Mouse (Mus musculus) CD8-positive naive resting alpha-beta T cell, adult 2 months (primary cell): ENCODE results near the gene Ugt1a7c.
A peak's percentile ranks its signal among the peaks of the same experiment; 100 is the strongest.
"Not testable (repeated sequence)": the region's sequence is repeated elsewhere in the genome, so short reads cannot be mapped to it uniquely, and the experiment has no call there.

Source experiments
- DNase-seq, 2 experiments: peaks; one replicate each; pipeline ENCODE4 v3.0.0; 2022; ENCODE audit warnings: low read depth in 2 of 2, low spot score in 2 of 2

Ugt1a7c gene

DNA sequence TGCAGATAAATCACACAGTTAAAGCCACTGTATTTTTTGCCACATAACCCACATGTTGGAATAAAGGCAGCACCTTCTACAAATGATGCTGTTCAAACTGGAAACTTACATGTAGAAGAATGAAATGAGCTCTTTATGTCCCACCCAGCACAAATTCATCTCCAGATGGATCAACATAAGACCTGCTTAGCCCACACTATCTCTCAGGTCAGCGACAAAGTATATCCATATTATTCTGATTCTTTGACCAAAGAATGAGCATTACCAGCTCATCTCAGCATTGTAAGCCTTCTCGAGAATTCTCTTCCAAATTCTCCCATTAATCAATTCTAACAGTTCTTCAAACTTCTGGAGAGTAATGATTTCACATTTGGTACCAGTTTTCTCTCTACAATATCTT lies 127.4 kb downstream of the Ugt1a7c start:
- no peak for DNase-seq

DNA sequence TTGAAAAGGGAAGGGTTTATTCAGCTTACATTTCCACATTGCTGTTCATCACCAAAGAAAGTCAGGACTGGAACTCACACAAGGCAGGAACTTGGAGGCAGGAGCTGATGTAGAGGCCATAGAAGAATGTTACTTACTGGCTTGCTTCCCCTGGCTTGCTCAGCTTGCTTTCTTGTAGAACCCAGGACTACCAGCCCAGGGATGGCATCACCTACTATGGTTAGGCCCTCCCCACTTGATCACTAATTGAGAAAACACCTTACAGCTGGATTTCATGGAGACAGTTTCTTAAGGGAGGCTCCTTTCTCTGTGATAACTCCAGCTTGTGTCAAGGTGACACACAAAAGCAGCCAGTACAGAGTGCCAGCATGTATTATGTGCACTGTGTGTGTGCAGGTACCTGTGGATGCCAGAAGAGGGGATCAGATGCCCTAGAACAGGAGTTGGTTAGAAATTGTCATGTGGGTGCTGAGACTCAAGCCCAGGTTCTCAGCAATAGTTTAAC lies 128.2 kb downstream of the Ugt1a7c start:
- peak; percentile 4 to 16 for DNase-seq

DNA sequence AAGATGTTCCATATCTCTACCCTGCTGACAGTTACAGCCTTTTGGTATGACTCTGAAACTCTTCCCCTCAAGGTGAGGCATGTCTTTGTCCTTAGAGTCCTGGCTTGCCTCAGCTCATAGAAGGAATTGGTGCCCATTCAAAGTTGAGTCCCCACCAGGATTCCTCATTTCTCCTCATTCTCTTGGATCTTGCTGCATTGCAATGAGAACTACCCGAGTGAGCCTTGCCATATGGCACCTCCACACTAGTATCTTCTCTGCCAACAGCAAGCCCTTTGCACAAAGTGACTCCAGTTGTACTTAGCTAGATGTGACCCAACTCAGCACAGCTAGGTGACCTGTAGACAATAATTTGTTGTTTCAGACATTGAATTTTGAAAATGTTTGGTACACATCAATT lies 128.7 kb downstream of the Ugt1a7c start:
- peak; percentile 1 to 7 for DNase-seq

DNA sequence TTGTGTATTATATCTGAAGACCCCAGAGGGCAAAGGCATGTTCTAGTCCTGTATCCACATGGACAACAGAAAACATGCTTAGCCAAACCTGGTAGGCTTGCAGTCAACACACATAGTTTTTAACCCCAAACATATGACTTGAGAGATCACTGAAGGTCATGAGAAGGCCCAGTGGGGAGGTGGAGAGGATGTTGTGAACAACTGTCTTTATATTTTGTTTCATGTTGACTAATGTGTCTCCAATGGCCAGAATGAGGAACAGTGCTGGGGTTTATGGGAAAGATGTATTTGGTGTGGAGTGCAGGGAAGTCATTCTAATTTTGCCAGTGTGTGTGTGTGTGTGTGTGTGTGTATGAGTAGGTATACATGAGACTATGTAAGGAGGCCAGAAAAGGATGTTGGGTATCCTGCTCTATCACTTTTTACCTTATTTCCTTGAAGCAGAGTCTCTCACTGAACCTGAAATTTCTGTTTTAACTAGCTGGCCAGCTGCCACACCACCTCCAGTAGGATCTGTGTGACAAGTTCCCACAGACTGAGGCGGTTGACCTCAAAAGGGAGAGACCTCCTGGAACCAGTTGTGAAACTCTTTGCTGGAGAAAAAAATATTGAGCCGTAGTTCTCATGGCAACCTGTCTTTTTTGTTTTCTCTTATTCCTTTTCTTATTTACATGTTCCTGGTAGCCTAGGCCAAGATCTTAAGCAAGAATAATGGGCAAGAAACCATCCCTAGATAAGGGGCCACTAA lies 129.3 kb downstream of the Ugt1a7c start:
- peak in 1 of 2 experiments; percentile 2 for DNase-seq

DNA sequence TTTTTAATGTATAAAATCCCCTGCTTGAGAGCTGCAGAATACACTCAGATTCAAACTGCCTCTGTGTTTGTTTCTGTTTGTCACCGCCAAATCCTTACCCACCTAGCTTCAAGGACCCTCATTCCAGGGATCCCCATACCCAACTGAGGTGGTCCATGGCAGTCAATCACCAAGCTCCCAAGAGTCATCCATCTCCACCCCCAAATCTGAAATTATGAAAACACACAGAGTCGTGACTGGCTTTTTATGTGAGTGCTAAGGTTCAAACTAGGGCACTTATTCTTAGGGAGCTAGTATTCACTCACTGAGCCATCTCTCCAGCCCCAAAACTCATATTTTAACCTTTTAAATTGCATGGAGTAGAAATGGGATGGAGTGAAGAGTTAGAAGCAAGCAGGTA lies 130.4 kb downstream of the Ugt1a7c start:
- DNase-seq = not testable (repeated sequence)

DNA sequence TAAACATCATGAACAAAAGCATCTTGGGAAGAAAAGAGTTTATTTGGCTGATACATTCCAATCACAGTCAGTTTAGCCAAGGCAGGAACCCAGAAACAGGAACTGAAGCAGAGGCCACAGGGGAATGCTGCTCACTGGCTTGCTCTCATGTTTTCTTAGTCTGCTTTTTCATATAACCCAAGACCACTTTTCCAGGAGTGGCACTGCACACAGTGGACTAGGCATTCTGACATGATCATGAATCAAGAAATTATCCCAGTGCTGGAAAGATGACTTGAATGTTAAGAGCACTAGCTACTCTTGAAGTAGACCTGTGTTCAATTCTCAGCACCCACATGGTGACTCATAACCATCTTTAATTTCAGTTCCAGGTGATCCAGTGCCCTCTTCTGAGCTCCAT lies 130.9 kb downstream of the Ugt1a7c start:
- DNase-seq = peak in 1 of 2 experiments; percentile 0

DNA sequence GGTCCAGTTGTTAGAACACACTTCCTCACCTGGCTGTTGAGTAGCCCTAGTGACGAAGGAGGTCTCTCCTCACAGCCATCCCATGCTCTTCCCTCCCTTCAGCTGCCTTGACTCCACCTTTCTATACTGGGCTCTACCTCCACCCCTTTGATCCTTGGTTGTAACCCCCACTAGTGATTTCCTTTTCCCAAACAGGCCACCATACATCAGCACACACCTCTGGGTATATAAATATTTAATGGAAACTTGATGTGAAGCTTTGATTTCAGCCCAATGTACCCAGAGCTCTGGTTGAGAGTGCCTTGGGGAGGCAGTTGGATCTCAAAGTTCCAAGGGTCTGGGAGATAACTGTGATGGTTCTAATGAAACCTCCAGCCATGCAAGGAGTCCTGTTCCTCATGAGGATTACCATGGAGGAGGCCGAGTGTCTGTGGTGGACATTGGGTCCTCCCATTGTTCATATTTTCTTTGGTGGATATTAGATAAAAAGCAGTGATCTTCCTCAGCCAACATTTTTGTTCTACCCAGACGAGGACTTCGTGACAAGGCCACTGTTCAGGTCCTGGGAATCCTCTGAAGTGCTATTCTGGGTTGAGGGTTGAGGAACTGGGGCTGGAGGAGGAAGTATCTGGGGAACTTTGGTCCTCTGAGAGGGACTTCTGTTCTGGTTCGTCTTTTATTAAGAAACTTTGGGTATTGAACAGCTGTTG lies 132.0 kb downstream of the Ugt1a7c start, which contains the start of gene Mroh2a:
Gene Mroh2a, plus strand, starts transcription at position 317 of the 710 bp plus-strand sequence.
- DNase-seq = peak in 1 of 2 experiments; percentile 0

DNA sequence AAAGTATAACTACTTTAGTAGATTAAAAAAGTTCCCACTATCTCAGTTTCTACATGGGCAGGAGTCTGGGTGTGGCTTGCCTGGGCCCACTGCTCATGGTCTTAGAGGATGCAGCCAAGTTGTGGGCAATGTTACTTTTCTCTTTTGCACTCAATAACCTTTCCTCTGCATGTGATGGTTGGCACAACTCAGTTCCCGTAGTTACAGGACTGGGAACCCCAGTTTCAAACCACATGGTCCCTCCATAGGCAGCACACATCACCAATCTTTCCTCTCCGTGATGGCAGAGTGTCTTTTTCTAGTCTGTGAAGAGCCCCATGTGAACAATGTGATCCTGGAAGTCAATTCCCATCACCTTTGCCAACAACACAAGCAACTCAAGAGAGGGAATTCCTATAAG lies 132.6 kb downstream of the Ugt1a7c start:
- no peak for DNase-seq

DNA sequence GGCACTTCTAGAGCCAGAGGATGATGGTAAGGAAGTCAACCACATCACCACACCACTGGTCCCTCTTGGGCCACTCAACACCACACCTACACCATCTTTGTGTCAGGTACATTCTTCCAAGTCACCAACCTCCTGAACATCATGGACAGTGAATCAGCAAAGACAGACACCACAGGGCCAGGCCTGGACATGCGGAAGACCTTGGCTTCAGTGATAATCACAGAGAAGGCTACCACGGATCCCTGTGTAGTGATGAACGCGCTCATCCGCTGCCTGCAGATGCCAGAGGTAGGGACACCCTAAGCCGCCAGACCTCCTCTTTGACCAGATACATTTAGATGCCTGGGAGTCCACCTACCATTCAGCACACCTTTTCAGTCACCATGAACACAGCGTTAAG lies 133.3 kb downstream of the Ugt1a7c start:
- DNase-seq = no peak

DNA sequence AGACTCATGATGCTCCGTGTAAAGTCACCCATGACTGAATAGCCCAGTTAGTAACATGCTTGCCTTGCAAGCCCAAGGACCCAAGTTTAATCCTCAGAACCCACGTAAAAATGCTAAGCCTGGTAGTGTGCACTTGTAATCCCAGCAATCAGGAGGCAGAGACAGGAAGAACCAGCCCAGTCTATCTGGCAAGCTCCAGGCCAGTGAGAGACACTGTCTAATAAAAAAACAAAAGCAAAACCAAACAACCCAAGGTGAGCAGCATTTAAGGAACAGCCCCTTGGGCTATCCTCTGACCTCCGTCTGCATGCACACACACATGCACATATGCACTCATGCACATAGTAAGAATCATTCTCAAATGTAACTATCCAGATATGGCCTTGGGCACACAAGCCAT lies 134.7 kb downstream of the Ugt1a7c start:
- no peak for DNase-seq

DNA sequence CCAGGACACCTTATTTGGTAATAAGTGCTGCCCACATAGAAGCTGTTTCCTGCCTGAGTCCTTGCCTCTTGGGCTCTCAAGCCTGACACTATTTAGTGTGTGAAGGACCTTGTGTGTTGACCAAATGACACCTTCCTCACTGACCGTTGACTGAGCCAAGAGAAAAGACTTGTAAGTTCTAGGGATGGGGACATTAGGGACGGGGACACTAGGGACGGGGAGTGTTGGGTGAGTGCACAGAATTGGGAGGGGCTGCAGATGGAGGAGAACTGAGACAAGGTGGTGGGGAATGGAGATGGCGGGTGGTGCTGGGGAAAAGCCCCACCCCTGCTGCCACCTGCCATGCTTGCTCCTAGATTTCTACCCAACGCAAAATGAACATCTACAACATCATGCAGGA lies 135.1 kb downstream of the Ugt1a7c start:
- no peak for DNase-seq

DNA sequence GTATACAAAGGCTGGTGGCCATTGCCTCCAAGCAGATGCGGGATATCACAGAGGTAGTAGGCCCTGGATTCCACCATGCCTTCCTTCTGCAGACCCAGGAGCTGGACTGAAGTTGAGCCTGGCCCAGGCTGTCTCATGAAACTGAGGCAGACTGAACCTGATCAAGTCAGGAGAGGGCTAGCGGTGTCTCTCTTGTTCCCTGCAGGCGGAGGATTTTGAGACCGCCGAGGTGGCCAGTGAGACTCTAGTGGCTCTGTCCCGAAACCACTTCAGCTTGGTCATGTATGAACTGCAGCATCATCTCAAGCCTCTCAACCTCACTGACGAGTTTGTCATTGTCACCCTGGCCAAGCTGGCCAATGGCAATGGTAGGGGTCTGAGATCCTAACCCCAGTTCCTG lies 135.6 kb downstream of the Ugt1a7c start:
- no peak for DNase-seq

DNA sequence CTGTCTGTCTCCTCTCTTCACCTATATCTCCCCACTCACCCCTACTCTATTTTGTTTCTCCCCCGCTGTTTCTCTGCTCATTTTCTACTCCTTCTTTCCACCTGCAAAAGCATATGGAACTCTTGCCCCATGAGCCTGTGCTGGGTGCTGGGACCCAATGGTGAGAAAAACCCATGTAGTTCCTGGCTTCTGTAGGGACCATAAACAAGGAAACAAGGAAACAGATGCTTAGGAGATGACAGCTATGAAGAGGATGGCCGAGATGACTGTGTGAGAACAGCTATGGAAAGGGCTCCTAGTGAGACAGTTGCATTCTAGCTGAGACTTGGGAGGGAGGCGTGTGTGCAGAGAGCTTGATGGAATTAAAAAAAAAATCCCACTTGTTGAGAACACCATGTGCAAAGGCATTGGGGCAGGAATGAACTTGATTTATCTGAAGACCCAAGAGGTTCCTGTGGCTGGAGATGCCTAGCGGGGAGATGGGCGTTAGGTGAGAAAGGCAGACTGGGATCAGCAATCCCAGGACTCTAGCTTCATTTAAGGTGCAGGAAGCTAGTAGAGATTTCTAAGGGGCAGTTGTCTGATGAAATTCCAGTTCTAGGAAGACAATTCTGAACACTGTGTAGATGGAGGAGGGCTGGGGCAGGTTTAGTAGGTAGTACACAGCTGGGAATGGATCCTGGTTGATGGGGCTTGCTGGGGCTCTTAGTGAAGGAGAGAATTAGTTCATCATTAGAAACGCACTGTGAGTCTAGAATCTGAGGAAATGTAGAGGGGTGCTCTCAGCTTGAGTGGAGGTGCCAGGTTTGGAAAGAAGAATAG lies 136.3 kb downstream of the Ugt1a7c start:
- DNase-seq = no peak

DNA sequence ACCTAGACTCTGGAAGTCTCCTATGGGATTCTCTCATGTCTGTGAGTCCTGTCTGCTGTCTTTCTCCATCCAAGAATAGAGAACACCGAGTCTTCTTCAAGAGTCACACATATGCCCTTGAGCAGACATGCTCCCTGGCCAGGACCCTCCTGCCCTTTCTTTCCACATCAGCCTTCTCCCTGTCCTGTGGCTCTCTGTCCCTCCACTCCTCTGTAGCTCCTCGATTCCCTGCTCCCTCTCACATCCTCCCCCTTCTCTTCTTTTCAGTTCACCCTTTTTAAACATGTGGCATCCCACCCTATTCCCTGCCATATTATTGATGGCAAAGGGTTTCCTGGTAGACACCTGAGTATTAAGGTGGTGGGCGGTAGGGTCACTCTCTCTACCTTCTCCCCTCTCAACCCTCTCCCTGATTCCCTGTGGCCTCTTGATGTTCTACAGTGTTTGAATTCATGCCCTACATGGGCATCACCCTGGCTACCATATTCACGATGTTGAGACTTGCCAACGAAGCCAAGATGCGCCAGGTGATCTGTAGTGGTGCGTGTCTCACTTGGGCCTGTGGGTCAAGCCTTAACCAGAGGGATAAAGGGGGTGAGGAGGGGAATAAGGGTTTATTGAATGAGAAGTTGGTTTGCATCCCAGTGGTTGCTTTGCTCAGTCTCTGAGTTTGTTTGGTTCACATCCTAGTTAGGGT lies 137.1 kb downstream of the Ugt1a7c start:
- no peak for DNase-seq

DNA sequence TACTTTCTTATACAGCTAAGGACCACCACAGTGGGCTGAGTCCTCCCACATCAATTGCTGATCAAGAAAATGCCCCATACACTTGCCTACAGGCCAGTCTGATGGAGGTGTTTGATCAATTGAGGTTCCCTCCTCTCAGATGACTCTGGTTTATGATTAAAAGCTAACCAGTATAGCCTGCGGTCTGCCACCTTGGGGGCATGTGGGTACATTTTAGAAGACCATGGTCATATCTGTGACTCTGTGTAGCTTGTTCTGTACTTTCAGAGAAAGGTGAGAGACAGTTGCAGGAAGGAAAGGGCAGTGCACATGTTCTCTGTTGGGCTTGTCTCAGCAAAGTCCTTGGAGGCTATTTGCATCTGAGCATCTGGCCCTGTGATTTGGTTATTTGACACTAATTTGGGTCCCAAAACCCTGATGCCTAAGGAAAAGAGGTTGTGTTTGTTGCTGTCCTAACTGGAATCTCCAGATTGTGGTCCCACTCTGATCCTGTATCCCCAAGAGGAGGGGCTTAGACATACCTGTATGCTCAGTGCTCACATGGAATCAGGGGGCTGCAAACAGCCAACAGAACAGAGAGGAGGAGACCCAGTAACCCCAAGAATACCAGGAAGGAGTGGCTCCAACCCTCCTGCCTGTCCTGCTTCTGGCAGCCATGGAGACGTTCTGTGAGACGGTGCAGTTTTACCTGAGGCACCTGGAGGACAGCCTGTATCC lies 138.0 kb downstream of the Ugt1a7c start:
- no peak for DNase-seq

DNA sequence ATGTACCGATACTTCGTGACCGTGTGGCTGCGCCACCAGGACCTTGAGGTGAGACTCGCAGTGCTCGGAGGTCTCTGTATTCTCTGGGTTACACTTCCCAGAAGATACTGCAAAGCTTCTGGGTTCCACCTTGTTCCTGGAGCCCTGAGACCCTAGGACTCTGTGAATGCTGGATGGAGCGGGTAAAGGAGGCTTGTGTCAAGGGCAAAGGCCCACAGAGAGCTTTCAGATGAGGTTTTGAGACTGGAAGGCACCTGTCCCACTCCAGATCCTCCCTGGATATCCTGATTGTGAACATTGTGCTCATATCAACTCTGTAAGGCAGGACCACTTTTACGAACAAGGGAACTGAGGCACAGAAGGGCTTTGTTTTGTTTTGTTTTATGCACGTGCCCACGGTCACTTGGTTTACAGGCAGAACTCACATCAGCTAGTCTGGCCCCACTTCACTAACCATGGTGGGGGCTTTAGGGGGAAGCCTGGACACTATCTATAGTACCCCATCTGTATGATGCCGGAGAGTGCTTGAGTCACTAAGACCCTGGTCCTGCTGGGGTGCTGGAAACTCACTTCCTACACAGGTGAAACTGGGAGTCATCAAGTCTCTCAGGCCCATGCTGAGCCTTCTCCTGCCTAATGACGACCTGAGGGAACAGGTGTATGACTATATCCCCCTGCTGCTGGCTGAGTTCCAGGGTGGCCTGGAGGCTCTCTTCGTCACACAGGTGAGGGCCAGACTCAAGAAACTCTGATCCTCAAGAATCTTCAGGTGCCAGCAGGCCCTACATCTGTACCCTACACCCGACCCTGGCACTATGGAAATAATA lies 138.8 kb downstream of the Ugt1a7c start:
- no peak for DNase-seq

DNA sequence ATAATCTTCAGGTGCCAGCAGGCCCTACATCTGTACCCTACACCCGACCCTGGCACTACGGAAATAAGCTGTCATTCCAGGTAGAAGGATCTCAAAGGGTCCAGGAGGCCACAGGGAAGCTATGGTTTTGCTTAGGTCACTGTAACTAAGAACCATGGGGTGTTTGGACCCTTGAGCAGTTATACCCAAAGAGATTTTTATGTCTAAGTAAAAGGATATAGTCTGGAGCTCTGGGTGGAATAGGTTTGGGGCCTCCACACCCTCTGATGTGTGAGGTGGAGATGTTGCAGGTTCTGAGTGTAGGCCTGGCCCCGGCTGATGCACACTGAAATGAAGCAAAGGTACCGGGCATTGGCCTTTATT lies 139.4 kb downstream of the Ugt1a7c start:
- DNase-seq = no peak

DNA sequence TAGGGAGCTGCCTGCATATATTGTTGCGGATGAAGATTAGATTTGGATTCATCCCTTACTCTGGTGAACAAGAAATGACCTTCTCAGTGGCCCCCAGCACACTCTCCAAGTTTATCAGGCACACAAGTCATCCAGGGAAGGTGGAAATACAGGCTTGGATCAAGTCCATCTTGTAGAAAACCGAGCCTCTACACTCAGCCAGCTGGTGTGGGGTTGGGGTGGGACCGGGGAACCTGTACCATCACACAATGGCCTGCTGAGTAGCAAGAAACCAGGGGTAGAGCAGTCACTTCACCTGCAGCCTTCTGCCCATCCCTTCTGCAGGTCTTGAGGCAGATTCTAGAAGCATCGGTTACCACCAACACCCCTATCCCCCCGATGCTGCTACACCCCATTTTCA lies 139.8 kb downstream of the Ugt1a7c start:
- no peak for DNase-seq

DNA sequence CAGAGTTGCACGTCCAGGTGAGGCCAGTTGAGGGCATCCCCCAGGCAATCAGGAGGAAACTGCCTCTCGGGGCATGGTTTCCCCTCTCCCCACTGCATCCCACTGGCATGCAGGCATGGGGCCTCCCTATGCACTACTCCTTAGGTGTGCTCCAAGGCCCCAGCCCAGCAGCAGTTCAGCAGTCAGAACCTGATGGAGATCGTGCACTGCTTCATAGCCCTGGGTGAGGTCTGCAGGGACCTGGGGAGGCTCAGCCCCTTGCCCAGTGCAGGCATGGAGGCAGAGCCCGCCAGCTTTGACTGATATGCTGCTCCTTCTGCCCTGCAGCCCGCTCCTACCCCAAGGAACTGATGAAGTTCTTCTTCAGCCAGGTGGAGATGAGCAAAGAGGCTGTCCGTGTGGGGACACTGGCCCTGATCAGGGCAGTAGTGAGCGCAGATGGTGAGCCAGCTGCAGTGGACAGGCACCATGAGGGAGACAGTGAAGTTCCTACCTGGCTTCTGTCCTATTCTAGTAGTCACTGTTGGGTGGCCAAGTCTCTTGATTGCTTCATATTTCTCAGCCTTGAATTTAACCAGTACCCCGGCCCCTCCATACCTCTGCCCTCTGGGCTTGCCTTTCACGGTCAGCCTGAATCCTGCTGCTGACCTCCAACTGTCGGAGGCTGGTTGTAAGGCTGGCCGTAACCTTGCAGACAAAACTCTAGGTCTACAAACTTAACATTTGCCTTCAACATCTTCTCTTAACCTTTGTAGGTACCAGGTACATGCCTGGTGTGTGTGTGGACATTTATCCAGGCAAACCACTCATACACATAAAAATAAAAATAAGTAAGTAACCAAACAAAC lies 140.4 kb downstream of the Ugt1a7c start:
- DNase-seq = no peak
